Mouse (Mus musculus) T-helper 17 cell (primary cell): Measurements from ENCODE around the gene Gm29609.

Experiments used
- in situ Hi-C, 2 experiments: fragments of 300-600 bp; cut with MboI, MseI; formaldehyde crosslinking; loops; 1 replicate in 1 of 2; 2 replicates in 1 of 2; pipeline ENCODE4 v1.15.1; 2025; ENCODE audit warnings: high pct_unique_total_duplicates in 2 of 2

The Gm29609 gene

GRCm38 (mm10) chr5:31153516-31154151, 26.1 kb downstream of the Gm29609 start:
- in situ Hi-C loops, result no loop called here

DNA sequence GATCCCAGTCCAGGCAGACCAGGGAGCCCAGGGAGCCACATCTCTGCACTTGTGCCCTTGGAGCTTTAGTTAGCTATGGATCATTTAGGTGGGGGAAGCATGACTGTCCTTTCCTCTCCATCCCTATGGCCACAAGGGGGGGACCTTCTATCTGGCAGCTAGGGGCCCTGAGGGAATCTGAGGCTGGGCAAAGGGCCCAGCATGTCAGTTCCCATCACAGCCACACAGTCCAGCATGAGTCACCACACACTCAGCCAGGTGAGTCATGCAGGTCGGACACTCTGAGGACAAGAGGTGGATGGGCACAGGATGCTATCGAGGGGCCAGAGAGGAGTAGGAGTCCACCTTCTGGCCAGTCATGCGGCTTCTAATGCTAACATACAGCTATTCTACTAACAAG, 28.0 kb downstream of the Gm29609 start:
- in situ Hi-C loops, result no loop called here

DNA sequence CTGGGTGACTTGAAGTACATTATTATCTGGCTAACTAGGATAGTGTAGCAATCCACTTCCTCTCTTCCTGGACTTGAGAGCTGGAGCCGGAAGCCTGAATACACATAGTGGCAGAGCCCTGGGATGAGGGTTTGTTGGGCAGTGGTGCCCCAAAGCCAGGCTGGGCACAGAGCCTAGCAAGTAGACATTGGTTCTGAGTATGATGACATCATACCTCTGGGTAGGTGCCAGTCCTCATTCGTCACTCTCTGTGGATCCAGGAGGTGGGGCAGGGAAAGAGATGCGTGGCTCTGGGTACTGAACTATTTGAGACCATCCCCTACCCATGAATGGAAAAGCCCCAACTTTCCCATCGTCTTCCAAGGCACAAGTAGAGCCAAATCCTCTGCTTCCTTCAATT, 29.9 kb downstream of the Gm29609 start:
- in situ Hi-C loops, result no loop called here

GRCm38 (mm10) chr5:31138968-31139425, 40.7 kb downstream of the Gm29609 start:
- in situ Hi-C loops, result no loop called here

DNA sequence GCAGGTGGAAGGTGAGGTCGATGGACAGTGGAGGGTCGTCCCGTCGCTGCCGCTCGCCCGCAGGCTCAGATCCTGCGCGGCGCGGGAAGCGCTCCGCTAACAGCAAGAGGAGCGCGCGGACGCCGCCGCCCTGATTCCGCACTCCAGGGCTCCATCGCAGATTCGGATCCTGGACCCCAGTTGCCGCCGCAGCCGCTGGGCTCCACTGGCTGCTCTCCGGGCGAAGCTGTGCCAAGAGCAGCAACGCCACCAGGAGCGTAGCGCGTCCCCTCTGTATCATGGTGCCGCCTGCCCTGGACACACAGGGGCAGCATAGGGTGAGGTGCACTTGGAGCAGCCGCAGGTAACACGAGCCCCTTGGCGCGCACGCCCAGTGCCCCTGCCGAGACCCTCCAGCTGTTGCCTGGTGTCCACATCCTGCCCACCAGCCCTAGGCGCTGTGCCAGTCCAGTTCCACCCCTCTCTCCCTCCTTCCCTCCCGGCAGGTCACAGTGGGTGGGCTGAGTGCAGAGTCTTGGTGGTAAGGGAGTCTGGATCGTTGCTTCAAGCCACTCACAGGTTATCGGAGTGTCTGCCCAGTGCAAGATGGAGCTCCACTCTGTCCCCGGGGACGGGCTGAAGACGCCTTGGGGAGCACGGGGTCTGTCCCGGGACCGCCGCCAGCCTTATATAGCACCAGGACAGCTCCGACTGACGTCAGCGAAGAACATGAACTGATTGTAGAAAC, 41.3 kb downstream of the Gm29609 start, which contains the start of gene Ucn:
Gene Ucn (minus strand): TSS at position 589 of the 727 bp plus-strand sequence.
- in situ Hi-C loops, result no loop called here

GRCm38 (mm10) chr5:31137658-31138057, 42.1 kb downstream of the Gm29609 start:
- in situ Hi-C loops, result no loop called here

DNA sequence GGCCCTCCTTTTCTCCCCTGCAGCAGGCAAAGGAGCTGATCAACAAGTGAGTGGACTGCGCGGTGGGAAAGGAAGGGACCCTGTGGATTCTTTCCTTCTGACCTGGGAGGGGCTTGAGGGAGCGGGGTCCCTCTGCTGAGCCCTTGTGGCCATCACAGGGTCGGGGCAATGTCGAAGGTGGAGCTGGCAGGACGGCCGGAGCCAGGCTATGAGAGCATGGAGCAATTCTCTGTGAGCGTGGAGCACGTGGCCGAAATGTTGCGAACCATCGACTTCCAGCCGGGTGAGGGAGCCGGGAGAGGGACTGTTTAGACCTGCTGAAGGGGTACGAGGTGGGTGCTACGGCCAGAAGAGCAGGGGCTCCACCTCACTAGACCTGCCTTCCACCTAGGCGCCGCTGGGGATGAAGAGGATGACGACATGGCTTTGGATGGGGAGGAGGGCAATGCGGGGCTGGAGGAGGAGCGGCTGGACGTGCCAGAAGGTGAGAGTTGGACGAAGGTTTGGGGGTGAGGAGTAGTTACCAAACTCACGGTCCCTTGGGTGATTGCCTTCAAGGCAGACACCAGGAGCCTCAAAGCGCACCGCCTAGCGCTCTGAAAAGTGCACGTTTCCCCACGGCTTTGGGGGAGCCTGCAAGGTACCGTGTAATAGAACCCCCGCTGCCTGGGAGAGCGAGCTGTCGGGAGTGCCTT, 42.8 kb downstream of the Gm29609 start:
- in situ Hi-C loops, result no loop called here

- in situ Hi-C loops, result no loop called here
These were observed 53.7 kb downstream of the Gm29609 start for GRCm38 (mm10) chr5:31126050-31126449.

- in situ Hi-C loops, result no loop called here
These were observed 56.2 kb downstream of the Gm29609 start for GRCm38 (mm10) chr5:31123481-31123880.

DNA sequence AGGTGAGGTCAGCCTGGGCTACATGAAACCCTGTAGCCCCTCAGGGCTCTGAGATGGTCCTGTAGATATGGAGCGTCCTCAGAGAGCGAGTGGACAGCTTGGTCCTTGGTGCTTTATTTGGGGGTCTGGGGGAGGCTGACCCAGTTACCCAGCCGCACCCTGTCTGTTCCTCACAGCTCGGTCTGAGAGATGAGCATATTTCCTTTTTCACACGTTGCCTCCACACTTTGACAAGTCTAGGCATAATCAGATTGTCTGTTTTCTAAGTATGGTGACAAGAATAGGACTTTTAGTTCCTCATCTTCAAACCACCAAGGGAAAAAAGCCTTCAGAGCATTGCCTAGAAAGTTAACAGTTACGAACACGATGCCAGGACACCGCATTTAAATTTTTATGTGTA, 58.6 kb downstream of the Gm29609 start:
- in situ Hi-C loops, result no loop called here

DNA sequence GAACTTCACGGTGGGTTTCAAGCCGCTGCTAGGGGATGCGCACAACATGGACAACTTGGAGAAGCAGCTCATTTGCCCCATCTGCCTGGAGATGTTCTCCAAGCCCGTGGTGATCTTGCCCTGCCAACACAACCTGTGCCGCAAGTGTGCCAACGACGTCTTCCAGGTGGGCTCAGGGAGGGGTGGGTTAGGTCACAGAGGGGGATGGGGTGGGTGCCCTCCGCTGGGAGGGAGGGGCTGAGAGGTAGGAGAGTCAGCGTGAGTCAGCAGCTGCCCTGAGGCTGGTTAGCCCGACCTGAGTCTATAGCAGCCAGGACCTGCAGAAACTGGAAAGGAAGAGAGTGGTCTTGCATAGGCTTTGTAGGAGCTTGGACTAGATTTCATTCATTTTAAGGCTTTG, 62.8 kb downstream of the Gm29609 start:
- in situ Hi-C loops, result loop anchor here in 1 of 2 experiments (10.0 kb wide), 1 partner anchor 682 kb away; no protein-coding TSS in a partner anchor

- in situ Hi-C loops, result loop anchor here in 1 of 2 experiments (10.0 kb wide), 1 partner anchor 682 kb away; no protein-coding TSS in a partner anchor
These were observed 63.4 kb downstream of the Gm29609 start, which contains the start of gene Trim54 for GRCm38 (mm10) chr5:31116354-31116753. Trim54 (plus strand) TSS chr5:31116712.

GRCm38 (mm10) chr5:31110781-31111180, 68.9 kb downstream of the Gm29609 start:
- in situ Hi-C loops, result loop anchor here in 1 of 2 experiments (10.0 kb wide), 1 partner anchor 676 kb away; no protein-coding TSS in a partner anchor

DNA sequence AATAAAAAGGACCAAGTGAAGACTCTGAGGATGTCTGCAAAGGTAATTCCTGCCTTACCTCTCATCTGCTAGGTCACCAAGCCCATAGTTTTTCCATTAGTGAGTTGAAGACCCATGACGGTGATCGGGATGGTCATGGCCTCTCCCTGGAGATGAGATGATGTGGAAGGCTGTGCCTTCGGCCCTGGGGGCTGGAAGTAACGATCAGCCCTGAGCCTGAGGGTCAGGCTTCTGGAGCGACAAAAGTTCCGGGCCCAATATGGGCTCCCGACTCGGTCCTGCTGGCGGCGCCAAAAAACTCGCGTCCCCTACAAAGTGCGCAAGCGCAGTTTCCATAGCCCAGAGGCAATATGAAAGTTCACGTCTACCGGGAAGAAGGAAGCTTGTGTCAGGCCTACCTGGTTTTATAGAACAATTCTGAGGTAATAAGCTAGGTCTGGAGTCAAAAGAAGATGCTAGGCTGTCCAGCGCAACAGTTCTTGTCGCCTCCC, 71.7 kb downstream of the Gm29609 start, which contains the start of gene Slc30a3:
Gene Slc30a3 (minus strand): TSS at position 238 of the 491 bp plus-strand sequence.
- in situ Hi-C loops, result no loop called here

DNA sequence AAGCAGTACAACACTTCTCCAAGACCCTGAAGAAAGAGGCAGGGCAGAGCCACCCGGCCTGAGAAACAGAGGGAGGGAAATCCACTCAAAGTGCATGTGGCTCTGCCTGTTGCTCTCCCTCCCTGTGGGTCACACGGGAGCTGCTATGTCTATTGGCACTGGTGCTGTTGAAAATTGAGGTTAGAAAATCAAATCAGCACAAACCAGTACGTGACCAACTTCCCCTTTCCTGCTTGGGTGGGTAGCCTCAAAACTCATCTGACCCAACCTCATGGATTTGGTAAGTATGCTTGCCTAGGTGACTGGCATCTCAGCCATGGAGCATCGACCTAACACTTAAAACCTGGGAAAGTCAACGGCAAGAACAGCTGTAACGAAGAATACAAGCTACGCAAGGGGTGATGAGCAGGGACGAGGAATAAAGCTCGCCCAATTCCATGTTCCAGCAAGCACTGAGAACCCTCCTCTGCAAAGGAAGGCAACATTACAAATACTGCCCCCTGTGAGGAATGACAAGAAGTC, 73.8 kb downstream of the Gm29609 start, which contains the start of gene Dnajc5g:
Gene Dnajc5g (plus strand): TSS at position 472 of the 522 bp plus-strand sequence.
- in situ Hi-C loops, result no loop called here

DNA sequence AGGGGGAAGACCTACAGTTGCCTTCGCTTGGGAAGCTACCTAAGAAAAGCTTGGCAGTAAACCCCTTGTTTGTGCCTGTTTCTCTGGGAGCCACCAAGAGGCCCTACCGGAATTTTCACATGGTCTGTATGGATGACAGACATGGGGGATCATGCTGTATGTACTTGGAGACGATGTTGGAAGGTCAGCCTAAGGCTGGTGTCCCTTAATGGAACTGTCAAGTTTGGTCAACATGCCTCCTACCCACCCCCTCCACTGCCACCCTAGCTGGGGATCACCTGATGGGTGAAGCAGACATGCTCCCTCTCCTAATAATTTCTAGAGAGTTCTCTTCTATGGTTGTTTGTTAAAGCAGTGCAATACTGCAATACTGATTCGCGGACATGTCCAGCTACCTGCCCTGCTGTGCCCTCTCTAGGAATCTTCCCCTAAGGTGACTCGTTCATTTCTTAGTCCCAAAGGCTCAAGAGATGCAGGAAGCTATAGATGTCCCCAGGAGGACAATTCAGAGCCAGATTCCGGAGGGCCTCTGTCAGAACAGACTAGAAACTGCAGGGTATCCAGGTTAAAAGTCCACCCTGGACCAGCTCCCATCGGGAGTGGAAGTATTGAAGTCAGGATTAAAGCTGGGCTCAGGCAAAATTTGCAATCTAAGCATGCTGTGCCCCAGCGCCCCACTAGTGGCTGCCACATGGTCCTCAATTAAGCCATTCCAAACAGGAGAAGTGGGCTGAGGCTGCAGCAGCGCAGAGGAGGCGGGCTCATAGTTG, 83.8 kb downstream of the Gm29609 start:
- in situ Hi-C loops, result no loop called here

- in situ Hi-C loops, result no loop called here
These were observed 84.7 kb downstream of the Gm29609 start for GRCm38 (mm10) chr5:31094799-31095691.
